Mouse (Mus musculus) ES-Bruce4 (cell line): ENCODE results near the gene Plekha5. TPM values are rescaled to one million over a fixed set of nuclear protein-coding genes. Genes with fewer than 3 reads are reported as not detected.
"Not testable (repeated sequence)": the region's sequence is repeated elsewhere in the genome, so short reads cannot be mapped to it uniquely, and the experiment has no call there.

Source experiments
- H3K27ac ChIP-seq: 2 replicates; pipeline ENCODE4 v1.5.1; 2012; ENCODE audit warnings: low read length, inconsistent platforms; ENCODE audit not compliant: insufficient read depth
- H3K27me3 ChIP-seq: 2 replicates; pipeline ENCODE4 v1.6.1; 2012; ENCODE audit warnings: mild to moderate bottlenecking, low read length, inconsistent platforms; ENCODE audit not compliant: control insufficient read depth, poor library complexity, insufficient read depth, severe bottlenecking
- H3K36me3 ChIP-seq: 2 replicates; pipeline ENCODE4 v1.6.1; 2012; ENCODE audit warnings: inconsistent platforms, mild to moderate bottlenecking, low read length, moderate library complexity; ENCODE audit not compliant: control insufficient read depth, poor library complexity, insufficient read depth, severe bottlenecking
- H3K4me1 ChIP-seq: one replicate; pipeline ENCODE4 v1.8.1; 2011; ENCODE audit warnings: low read length; ENCODE audit not compliant: control insufficient read depth, insufficient read depth
- H3K4me3 ChIP-seq: 2 replicates; pipeline ENCODE4 v1.5.1; 2011; ENCODE audit warnings: low read depth, mild to moderate bottlenecking, low read length
- H3K9ac ChIP-seq: 2 replicates; pipeline ENCODE4 v1.6.1; 2012; ENCODE audit warnings: low read depth, mild to moderate bottlenecking, inconsistent platforms; ENCODE audit not compliant: poor library complexity, severe bottlenecking
- H3K9me3 ChIP-seq: replicated peaks from 2 replicates; pipeline ENCODE4 v1.6.1; 2012; ENCODE audit warnings: mild to moderate bottlenecking, low read length, inconsistent platforms; ENCODE audit not compliant: control insufficient read depth, poor library complexity, insufficient read depth, severe bottlenecking
- CTCF ChIP-seq: IDR thresholded peaks from one replicate; pipeline ENCODE4 v1.8.1; 2011; ENCODE audit warnings: low read depth, low read length
- EP300 ChIP-seq: IDR thresholded peaks from 2 replicates; pipeline ENCODE4 v1.6.1; 2011; ENCODE audit warnings: low read depth, low read length; ENCODE audit not compliant: insufficient read depth
- POLR2A ChIP-seq: IDR thresholded peaks from one replicate; pipeline ENCODE4 v1.8.1; 2011; ENCODE audit warnings: low read length; ENCODE audit not compliant: insufficient read depth
- polyA plus RNA-seq: library from polyadenylated mRNA; stranded (reverse); fragments of >200 nt; gene quantifications from 2 replicates; pipeline ENCODE4 v1.2.4, GENCODE M21; 2011; ENCODE audit warnings: low read depth; ENCODE audit not compliant: missing spikeins, insufficient read depth, insufficient read length

Plekha5 gene
- polyA plus RNA-seq, 1 experiment: 80.3 TPM

DNA sequence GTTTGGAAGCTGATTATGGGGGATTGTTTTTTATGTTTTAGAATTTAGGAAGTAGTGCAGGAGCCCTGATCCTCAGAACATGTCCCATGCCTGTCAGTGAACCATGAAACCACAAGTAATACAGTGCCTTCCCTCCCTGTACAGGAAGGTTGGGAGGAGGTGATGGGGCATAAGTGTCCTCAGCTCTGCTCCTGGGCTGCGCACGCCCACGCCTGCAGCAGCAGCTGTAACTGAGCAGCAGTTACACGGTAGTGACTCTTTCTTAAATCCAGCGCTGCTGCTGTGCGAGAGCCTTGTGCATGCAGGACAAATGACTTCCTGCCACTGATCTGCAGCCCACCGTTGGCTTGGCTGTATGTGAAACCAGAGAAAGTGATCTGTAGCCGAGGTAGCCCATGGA is 152.3 kb downstream of the Plekha5 start:
- H3K4me1 ChIP-seq: peaks cover 3% of the 10 kb centered on the region
- no peaks in the 10 kb centered on the region for H3K27me3 ChIP-seq
- H3K27ac ChIP-seq: no peak overlapping the region
- H3K9ac ChIP-seq: no peak overlapping the region
- H3K36me3 ChIP-seq: no peaks in the 10 kb centered on the region
- no peak for TF ChIP-seq POLR2A
- no peak for TF ChIP-seq CTCF
- TF ChIP-seq EP300: no peak
- no peak overlapping the region for H3K4me3 ChIP-seq
- H3K9me3 ChIP-seq: no peaks in the 10 kb centered on the region

DNA sequence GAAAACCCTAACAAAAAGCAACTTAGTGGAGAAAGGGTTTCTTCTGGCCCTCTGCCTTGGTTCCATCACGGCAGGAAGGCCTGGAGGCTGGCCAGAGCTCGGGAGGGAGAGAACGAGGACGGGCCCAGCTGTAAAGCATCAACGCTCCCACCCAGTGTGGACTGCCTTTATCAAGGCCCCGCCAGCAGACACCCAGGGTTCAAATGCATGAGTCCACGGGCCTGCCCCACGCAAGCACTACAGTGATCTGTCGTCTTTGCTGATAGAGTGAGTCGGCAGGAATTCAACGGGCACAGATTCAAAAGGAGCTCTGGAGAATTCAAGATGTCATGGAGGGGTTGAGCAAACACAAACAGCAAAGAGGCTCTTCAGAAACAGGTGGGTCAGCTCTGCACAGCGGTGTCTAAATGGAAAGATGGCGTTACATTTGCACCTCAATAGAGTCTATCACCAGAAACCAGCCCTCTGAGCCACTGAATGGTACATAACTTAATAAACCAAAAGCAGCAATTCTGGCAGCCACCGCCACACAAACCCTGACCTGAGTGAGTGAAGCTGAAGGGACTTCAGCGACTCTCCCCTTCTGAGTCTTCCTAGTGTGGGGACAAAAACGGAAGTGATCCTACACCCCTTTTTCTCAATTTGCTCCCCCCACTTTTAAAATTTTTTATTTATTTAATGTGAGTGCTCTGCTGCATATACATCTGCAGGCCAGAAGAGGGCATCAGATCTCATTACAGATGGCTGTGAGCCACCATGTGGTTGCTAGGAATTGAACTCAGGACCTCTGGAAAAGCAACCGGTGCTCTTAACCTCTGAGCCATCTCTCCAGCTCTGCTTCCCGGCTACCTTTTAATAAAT is 153.3 kb downstream of the Plekha5 start:
- no peak overlapping the region for H3K27ac ChIP-seq
- no peak for TF ChIP-seq EP300
- no peak for TF ChIP-seq CTCF
- TF ChIP-seq POLR2A: no peak
- H3K9ac ChIP-seq: no peak overlapping the region
- no peaks in the 10 kb centered on the region for H3K27me3 ChIP-seq
- H3K36me3 ChIP-seq: no peaks in the 10 kb centered on the region
- H3K4me1 ChIP-seq: peaks cover 3% of the 10 kb centered on the region
- no peaks in the 10 kb centered on the region for H3K9me3 ChIP-seq
- H3K4me3 ChIP-seq: no peak overlapping the region

DNA sequence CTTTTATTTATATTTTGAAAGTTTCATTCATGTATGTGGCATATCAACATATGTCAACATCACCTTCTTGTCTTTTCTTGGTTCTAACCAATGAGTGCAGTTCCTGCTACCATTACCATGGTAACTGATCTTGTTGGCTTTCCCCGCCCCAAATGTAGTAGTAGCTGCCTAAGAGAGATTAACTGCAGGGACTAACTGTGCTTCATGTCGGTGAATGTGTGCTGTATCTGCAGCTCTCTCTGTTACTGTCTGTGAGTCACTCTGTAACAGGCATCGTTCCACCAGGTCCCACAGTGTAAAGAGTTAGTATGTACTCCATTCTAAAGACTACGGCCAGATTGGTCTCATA is 153.9 kb downstream of the Plekha5 start:
- Histone ChIP-seq H3K9me3 (no peaks in the 10 kb centered on the region), H3K4me1 (peaks cover 3% of the 10 kb centered on the region), H3K4me3 (no peak overlapping the region), H3K9ac (no peak overlapping the region), H3K27me3 (no peaks in the 10 kb centered on the region), H3K27ac (no peak overlapping the region), H3K36me3 (no peaks in the 10 kb centered on the region)
- no peak for TF ChIP-seq POLR2A
- TF ChIP-seq CTCF: no peak
- no peak for TF ChIP-seq EP300

DNA sequence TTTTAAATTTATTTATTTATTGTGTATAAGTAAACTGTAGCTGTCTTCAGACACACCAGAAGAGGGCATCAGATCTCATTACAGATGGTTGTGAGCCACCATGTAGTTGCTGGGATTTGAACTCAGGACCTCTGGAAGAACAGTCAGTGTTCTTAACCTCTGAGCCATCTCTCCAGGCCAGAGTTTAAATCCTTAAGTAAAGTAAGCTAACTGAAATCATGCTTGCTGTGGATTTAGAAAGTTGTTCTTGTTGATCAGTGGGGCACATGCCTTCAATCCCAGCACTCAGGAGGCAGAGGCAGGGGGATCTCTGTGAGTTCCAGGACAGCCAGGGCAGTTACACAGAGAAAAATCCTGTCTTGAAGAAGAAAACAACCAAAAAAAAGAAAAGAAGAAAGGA is 155.1 kb downstream of the Plekha5 start:
- H3K36me3 ChIP-seq, H3K9ac ChIP-seq: not testable (repeated sequence)

DNA sequence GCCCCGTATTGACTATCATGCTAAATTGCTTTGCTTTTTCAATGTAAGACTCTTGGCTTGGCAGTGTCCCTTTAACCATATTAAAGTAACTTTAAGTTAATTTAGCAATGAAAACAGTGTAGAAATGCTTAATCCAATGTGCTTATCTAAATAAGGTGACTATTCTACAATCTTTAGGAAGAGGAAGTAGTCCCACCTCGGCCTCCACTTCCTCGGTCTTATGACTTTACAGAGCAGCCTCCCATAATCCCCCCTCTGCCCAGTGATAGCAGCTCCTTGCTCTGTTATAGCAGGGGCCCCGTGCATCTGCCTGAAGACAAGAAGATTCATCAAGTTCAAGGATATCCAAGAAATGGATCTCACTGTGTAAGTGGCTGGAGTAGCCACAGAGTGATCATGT is 156.3 kb downstream of the Plekha5 start:
- H3K36me3 ChIP-seq: no peaks in the 10 kb centered on the region

More for the DNA sequence above, 155.1 kb downstream of the Plekha5 start:
- H3K4me1 ChIP-seq, H3K4me3 ChIP-seq, H3K27me3 ChIP-seq, H3K27ac ChIP-seq, H3K9me3 ChIP-seq: not testable (repeated sequence)

DNA sequence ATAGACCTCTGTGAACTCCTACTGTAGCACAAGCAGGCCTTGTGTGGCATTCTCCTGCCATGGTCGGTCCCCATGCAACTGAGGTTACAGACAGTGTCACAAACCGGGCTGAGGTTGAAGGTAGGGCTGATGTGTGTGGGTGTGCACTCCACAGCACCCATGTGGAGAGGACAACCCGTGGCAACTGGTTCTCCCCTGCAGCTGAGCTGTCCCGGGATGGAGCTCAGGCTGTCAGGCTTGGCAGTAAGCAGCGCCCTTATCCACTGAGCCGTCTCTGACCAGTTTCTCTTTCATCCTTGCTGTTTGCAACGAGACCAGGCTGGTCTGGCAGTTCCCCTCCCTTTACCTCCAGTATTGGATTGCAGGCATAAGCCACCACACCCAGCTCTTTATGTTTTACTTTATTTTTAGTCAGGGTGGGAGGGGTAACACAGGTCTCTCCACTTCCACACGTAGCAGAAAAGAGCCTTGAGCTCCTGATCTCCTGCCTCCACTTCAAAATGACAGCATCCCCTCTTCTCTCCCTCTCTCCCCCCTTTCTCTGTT is 162.9 kb downstream of the Plekha5 start:
- no peak overlapping the region for H3K27ac ChIP-seq
- no peak overlapping the region for H3K4me3 ChIP-seq
- H3K27me3 ChIP-seq: no peaks in the 10 kb centered on the region
- TF ChIP-seq CTCF: no peak
- no peak for TF ChIP-seq POLR2A
- H3K9me3 ChIP-seq: no peaks in the 10 kb centered on the region
- H3K36me3 ChIP-seq: peaks cover 10% of the 10 kb centered on the region
- no peak overlapping the region for H3K9ac ChIP-seq
- no peaks in the 10 kb centered on the region for H3K4me1 ChIP-seq

More for the DNA sequence above, 156.3 kb downstream of the Plekha5 start:
- Histone ChIP-seq H3K27me3 (no peaks in the 10 kb centered on the region), H3K9ac (no peak overlapping the region), H3K4me1 (peaks cover 3% of the 10 kb centered on the region), H3K27ac (no peak overlapping the region), H3K4me3 (no peak overlapping the region), H3K9me3 (no peaks in the 10 kb centered on the region)
- TF ChIP-seq EP300: no peak
- no peak for TF ChIP-seq POLR2A
- TF ChIP-seq CTCF: no peak
